Mouse (Mus musculus): ENCODE measurements around the gene Rps2.
"Not testable (repeated sequence)": the region's sequence is repeated elsewhere in the genome, so short reads cannot be mapped to it uniquely, and the experiment has no call there.

Gene Rps2

GRCm38 (mm10) chr17:24705821-24706220, 12.1 kb upstream of the Rps2 start:
- DNase-seq (ENCODE audit: low read depth, low spot score) = no peak

DNA sequence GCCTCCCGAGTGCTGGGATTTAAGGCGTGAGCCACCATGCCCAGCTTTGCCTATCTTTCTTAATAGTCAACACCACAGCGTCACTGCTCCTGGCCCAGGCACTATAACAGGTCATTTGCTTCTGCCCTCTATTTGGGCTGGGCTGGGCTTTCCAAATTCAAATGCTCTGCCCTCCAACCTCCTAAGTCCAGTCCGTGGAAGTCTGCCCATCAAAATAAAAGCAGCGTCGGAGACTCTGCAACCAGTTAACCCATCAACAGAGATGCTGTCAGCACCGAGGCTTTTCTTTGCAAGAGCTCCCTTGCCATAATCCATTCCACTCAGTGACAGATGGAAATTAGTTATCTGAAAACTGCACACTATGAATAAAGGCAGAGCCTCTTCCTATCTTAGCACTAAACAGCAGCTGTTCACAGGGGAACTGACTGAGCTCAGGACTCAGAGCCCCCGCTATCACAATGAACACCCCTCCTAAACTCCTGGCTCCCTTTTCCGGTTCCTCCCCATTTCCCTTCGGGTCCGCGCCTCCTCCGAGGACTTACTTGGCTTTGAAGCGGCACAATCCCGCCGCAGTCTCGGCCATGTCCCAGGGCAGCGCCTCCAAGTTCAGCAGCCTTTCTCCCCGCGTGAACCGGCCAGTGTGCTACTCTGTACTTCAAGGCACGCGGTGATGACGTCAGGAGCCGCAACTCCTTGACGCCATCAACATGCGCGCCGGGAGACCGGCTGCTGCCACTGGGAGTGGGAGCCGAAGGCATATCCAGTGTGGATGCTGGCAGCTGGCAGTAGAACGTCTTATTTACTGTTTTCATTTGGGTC, 10.7 kb upstream of the Rps2 start, which contains the start of gene Tbl3:
TSS of gene Tbl3 (minus strand) at position 679 of the 819 bp plus-strand sequence.
- peak; percentile 90 for DNase-seq (ENCODE audit: low read depth, low spot score)

GRCm38 (mm10) chr17:24707801-24708425, 10.0 kb upstream of the Rps2 start:
- no peak for DNase-seq (ENCODE audit: low read depth, low spot score)

DNA sequence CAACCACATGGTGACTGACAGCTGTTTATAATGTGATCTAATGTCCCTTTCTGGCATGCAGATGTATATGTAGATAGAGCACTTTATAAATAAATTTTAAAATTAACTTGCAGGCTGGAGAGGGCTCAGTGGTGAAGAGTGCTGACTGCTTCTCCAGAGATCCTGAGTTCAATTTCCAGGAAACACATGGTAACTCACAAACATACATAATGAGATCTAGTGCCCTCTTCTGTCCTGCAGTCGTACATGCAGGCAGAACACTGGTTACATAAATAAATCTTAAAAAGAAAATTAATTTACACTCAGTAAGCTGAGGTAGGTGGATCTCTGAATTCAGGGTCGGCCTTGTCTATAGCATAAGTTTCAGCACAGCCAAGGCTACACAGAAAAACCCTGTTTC, 9.3 kb upstream of the Rps2 start:
- DNase-seq (ENCODE audit: low read depth, low spot score) = no peak

- DNase-seq (ENCODE audit: low read depth, low spot score) = no peak
Measured at GRCm38 (mm10) chr17:24715556-24715955, 2.4 kb upstream of the Rps2 start.

DNA sequence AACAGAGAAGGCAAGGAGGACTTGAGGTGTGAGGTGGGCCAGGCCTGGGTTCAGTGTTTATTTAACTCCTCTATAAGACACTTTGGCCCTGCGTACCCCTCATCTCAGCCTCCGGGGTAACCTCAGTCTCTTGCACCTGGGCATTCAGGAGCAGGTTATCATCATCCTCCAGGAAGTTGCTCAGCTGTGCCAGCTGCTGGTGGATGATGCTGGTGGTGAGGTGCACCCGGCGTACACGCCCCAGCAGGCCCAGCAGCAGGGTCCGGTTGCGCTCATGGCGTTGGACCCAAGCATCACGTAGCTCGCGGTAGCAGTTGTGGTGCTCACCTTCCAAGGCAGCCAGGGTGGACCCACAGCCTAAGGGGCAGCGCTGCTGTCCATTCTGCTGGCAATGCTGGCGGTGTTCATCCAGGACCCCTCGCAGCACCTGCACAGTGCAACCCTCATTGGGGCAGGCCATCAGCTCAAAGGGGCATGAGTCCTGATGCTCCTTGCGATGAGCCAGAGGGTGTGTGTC, 1.7 kb upstream of the Rps2 start:
- DNase-seq (ENCODE audit: low read depth, low spot score) = no peak

GRCm38 (mm10) chr17:24718938-24719337, 1.0 kb downstream of the Rps2 start:
- not testable (repeated sequence) for DNase-seq (ENCODE audit: low read depth, low spot score)

DNA sequence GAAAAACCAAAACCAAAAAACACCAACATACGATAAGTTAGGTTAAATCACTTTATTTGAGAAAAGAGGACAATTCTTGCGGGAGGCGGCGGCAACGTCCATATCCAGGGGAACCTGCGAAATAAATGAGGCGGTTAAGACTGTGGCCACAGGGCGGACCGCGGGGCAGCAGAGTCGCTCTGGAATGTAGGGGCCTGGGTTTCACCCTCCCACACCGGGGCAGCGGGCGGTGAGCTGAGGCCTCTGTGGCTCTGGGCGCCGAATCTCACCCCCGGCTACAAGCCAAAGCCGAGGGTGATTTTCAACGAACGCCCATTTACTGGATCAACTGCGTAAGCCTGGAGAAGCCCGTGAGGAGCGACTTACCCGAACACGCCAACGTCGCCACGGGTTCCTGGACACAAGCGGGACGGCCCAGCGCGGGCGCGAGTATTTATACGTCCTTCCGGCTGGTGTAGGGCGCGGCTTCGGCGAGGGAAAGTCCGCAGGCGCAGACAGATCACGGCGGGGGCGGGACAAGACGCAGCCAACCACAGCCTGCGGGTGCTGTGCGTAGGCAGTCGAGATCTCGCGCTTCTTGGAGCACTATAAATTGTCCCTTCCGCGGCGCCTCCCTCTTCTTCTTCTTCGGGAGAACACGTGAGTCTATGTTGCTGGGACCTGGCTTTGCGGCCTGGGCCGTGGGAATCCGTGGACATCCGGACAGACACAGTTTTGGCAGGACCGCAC, 1.7 kb downstream of the Rps2 start:
- peak; percentile 95 for DNase-seq (ENCODE audit: low read depth, low spot score)

DNA sequence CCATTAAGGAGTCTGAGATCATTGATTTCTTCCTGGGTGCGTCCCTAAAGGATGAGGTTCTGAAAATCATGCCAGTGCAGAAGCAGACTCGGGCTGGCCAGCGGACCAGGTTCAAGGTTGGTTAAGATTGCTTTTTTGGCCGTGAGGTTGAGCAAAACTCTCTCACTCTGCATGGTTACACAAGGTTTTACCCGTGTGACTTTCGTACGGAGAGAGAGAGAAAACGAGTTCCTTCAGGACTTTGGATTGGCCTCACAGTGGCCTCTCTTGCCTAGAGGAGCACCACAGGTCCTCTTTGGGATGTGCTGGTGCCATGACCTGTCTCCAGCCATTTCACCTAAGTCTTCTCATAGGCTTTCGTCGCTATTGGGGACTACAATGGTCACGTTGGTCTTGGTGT, 2.7 kb downstream of the Rps2 start:
- DNase-seq (ENCODE audit: low read depth, low spot score) = not testable (repeated sequence)

DNA sequence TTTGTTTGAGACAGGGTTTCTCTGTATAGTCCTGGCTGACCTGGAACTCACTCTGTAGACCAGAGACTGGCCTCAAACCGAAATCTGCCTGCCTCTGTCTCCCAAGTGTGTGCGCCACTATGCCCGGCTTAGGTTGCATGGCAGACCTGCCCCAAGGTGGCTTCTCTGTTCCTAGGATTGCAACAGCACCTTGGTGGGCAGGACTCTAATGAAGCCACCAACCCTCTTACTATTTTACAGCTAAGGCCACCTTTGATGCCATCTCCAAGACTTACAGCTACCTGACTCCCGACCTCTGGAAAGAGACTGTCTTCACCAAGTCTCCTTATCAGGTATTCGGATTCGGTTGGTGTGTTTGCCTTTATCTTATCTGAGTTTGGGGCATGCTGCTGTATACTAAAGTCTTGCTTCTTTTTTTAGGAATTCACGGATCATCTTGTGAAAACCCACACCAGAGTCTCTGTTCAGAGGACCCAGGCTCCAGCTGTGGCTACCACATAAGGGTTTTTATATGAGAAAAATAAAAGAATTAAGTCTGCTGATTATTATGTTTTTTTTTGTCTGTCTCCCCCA, 3.6 kb downstream of the Rps2 start:
- not testable (repeated sequence) for DNase-seq (ENCODE audit: low read depth, low spot score)

- no peak for DNase-seq (ENCODE audit: low read depth, low spot score)
Measured at GRCm38 (mm10) chr17:24722220-24722924, 4.5 kb downstream of the Rps2 start.

- no peak for DNase-seq (ENCODE audit: low read depth, low spot score)
Measured at GRCm38 (mm10) chr17:24723122-24723880, 5.4 kb downstream of the Rps2 start.

GRCm38 (mm10) chr17:24723881-24724180, 5.9 kb downstream of the Rps2 start:
- DNase-seq (ENCODE audit: low read depth, low spot score) = no peak

- DNase-seq (ENCODE audit: low read depth, low spot score) = peak; percentile 93
Measured at GRCm38 (mm10) chr17:24724184-24724583, 6.3 kb downstream of the Rps2 start, which contains the start of gene Ndufb10. Ndufb10 (minus strand) TSS chr17:24724478.

DNA sequence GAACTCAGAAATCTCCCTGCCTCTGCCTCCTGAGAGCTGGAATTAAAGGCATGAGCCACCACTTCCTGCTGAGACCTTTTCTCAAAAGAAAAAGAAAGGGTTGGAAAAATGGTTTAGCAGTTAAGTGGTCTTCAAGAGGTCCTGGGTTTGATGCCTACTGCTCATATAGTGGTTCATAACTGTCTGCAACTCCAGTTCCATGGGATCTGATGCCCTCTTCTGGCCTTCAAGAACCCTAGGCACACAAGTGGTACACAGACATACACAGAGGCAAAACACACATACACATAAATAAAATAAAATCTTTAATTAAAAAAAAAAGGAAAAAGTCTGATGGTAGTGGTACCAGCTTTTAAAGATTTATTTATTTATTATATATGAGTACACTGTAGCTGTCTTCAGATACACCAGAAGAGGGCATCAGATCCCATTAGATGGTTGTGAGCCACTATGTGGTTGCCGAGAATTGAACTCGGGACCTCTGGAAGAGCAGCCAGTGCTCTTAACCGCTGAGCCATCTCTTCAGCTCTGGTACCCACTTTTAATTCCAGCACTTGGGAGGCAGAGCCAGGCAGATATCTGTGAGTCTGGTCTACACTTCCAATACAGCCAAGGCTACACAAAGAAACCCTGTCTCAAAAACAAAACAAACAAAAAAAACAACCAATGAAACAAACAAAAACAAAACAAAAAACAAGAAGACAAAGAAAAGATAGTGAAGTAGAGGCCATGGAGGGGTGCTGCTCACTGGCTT, 7.9 kb downstream of the Rps2 start:
- DNase-seq (ENCODE audit: low read depth, low spot score) = no peak

GRCm38 (mm10) chr17:24727618-24728017, 9.7 kb downstream of the Rps2 start, which contains the start of gene Rpl3l:
Rpl3l (plus strand) TSS chr17:24727820.
- no peak for DNase-seq (ENCODE audit: low read depth, low spot score)

DNA sequence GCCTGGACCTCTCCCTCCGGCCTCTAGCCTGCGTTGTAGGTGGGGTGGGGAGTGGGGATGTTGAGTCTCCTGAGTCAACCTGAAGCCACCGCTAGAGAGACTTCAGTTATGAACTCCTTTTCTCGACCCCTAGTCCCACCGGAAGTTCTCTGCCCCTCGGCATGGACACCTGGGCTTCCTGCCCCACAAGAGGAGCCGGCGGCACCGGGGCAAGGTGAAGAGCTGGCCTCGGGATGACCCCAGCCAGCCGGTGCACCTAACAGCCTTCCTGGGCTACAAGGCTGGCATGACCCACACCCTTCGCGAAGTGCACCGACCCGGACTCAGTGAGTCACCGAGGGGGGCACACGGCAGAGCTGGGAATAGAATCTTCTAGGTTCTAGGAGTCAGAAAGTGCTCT, 10.3 kb downstream of the Rps2 start:
- DNase-seq (ENCODE audit: low read depth, low spot score) = no peak

GRCm38 (mm10) chr17:24729067-24729466, 11.2 kb downstream of the Rps2 start:
- no peak for DNase-seq (ENCODE audit: low read depth, low spot score)

DNA sequence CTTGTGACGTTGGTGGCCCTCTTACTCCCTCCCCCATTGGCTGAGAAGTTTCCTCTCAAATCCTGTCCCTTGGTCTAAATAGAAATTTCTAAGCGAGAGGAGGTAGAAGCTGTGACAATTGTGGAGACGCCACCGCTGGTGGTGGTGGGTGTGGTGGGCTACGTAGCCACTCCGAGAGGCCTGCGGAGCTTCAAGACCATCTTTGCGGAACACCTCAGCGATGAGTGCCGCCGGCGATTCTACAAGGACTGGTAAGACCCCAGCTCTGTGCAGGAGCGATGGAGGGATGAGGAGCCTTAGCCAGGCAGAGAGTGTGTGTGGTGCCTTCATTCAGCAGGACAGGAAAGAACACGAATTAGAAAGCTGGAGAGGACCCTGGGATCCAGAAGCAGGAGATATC, 12.9 kb downstream of the Rps2 start:
- no peak for DNase-seq (ENCODE audit: low read depth, low spot score)

Data from retina, postnatal 7 days (tissue).